Mouse (Mus musculus): ENCODE results near the gene Ccdc138.

- TF ChIP-seq CTCF (IDR thresholded peaks at IDR 0.05) (no peak), EP300 (IDR thresholded peaks at IDR 0.05) (no peak)
Measured at GRCm38 (mm10) chr10:58600151-58600550, 102.4 kb downstream of the Ccdc138 start.
